Mouse (Mus musculus): ENCODE results near the gene Drc1. TPM values are rescaled to one million over a fixed set of nuclear protein-coding genes. Genes with fewer than 3 reads are reported as not detected.
A peak's percentile ranks its signal among the peaks of the same experiment; 100 is the strongest.

The Drc1 gene
- polyA plus RNA-seq, 1 experiment from 2014 or later: 1.8 TPM

DNA sequence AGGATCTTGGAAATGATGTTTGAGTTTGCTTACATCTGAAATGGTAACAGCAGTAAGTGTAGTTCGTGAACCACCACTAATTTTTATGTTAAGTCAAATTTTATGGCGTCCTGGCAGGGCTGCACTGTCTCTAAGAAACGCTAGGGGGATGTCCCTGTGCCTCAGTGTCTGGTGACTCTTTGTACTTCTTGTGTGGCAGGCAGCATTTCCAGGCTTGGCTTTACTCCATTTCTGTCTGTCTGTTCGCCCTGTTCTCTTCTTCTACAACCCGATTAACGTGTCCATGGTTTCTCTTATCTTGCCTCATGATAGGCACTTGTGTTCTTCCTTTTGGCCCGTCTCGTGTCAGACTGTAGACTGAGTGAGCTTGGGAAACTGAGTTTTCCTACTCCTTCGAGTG is 37.4 kb upstream of the Drc1 start:
- no peaks in the 10 kb centered on the region; the same call in 1 of the 2 replicates for H3K36me3 ChIP-seq (ENCODE audit: control insufficient read depth, insufficient read depth, low read length)
- H3K9ac ChIP-seq (ENCODE audit: low read depth, low read length): no peak overlapping the region
- no peaks in the 10 kb centered on the region for H3K27me3 ChIP-seq (replicated peaks; ENCODE audit: control insufficient read depth, insufficient read depth, low read length)
- no peak overlapping the region for H3K27ac ChIP-seq (ENCODE audit: low read length)
- H3K4me3 ChIP-seq (ENCODE audit: low read length): no peak overlapping the region
- WGBS: 57% methylated on average over 9 of the region's 9 CpGs
- no peak overlapping the region for H3K4me2 ChIP-seq (ENCODE audit: low read depth, low read length)
- no peak for ATAC-seq
- H3K9me3 ChIP-seq (ENCODE audit: control insufficient read depth, low read length): no peaks in the 10 kb centered on the region
- H3K4me1 ChIP-seq (ENCODE audit: control insufficient read depth, insufficient read depth, low read length): peaks cover 31% of the 10 kb centered on the region

GRCm38 (mm10) chr5:30245861-30246416 is 35.2 kb upstream of the Drc1 start:
- 83% methylated on average over 9 of the region's 9 CpGs for WGBS
- H3K27ac ChIP-seq (ENCODE audit: low read length): no peak overlapping the region
- ATAC-seq: no peak
- peaks cover 9% of the 10 kb centered on the region; the same call in 1 of the 2 replicates for H3K36me3 ChIP-seq (ENCODE audit: control insufficient read depth, insufficient read depth, low read length)
- H3K9me3 ChIP-seq (ENCODE audit: control insufficient read depth, low read length): no peaks in the 10 kb centered on the region
- no peak overlapping the region for H3K4me2 ChIP-seq (ENCODE audit: low read depth, low read length)
- H3K4me3 ChIP-seq (ENCODE audit: low read length): no peak overlapping the region
- no peak overlapping the region for H3K9ac ChIP-seq (ENCODE audit: low read depth, low read length)
- no peaks in the 10 kb centered on the region for H3K27me3 ChIP-seq (replicated peaks; ENCODE audit: control insufficient read depth, insufficient read depth, low read length)
- H3K4me1 ChIP-seq (ENCODE audit: control insufficient read depth, insufficient read depth, low read length): peaks cover 26% of the 10 kb centered on the region

GRCm38 (mm10) chr5:30247666-30248065 is 33.5 kb upstream of the Drc1 start:
- Histone ChIP-seq H3K4me3 (ENCODE audit: low read length) (no peak overlapping the region), H3K9ac (ENCODE audit: low read depth, low read length) (no peak overlapping the region), H3K9me3 (ENCODE audit: control insufficient read depth, low read length) (no peaks in the 10 kb centered on the region), H3K4me2 (ENCODE audit: low read depth, low read length) (no peak overlapping the region), H3K4me1 (ENCODE audit: control insufficient read depth, insufficient read depth, low read length) (peaks cover 14% of the 10 kb centered on the region), H3K27ac (ENCODE audit: low read length) (no peak overlapping the region), H3K36me3 (ENCODE audit: control insufficient read depth, insufficient read depth, low read length) (peaks cover 13% of the 10 kb centered on the region; the same call in 1 of the 2 replicates), H3K27me3 (replicated peaks; ENCODE audit: control insufficient read depth, insufficient read depth, low read length) (no peaks in the 10 kb centered on the region)
- 100% methylated on average over 1 of the region's 1 CpGs for WGBS
- ATAC-seq: no peak

- Histone ChIP-seq H3K27ac (ENCODE audit: low read length) (no peak overlapping the region), H3K9me3 (ENCODE audit: control insufficient read depth, low read length) (no peaks in the 10 kb centered on the region), H3K4me2 (ENCODE audit: low read depth, low read length) (no peak overlapping the region), H3K4me1 (ENCODE audit: control insufficient read depth, insufficient read depth, low read length) (no peaks in the 10 kb centered on the region), H3K4me3 (ENCODE audit: low read length) (no peak overlapping the region), H3K36me3 (ENCODE audit: control insufficient read depth, insufficient read depth, low read length) (peaks cover 11% of the 10 kb centered on the region), H3K27me3 (replicated peaks; ENCODE audit: control insufficient read depth, insufficient read depth, low read length) (no peaks in the 10 kb centered on the region), H3K9ac (ENCODE audit: low read depth, low read length) (no peak overlapping the region)
- no peak for ATAC-seq
- WGBS: 72% methylated on average over 12 of the region's 12 CpGs
Measured at GRCm38 (mm10) chr5:30255567-30256354, 25.4 kb upstream of the Drc1 start.

- Histone ChIP-seq H3K36me3 (ENCODE audit: control insufficient read depth, insufficient read depth, low read length) (peaks cover 11% of the 10 kb centered on the region), H3K4me2 (ENCODE audit: low read depth, low read length) (no peak overlapping the region), H3K4me3 (ENCODE audit: low read length) (no peak overlapping the region), H3K27me3 (replicated peaks; ENCODE audit: control insufficient read depth, insufficient read depth, low read length) (no peaks in the 10 kb centered on the region), H3K9me3 (ENCODE audit: control insufficient read depth, low read length) (no peaks in the 10 kb centered on the region), H3K9ac (ENCODE audit: low read depth, low read length) (no peak overlapping the region), H3K4me1 (ENCODE audit: control insufficient read depth, insufficient read depth, low read length) (no peaks in the 10 kb centered on the region), H3K27ac (ENCODE audit: low read length) (no peak overlapping the region)
- WGBS: 84% methylated on average over 7 of the region's 7 CpGs
- ATAC-seq: no peak
Measured at GRCm38 (mm10) chr5:30258776-30259175, 22.4 kb upstream of the Drc1 start.

DNA sequence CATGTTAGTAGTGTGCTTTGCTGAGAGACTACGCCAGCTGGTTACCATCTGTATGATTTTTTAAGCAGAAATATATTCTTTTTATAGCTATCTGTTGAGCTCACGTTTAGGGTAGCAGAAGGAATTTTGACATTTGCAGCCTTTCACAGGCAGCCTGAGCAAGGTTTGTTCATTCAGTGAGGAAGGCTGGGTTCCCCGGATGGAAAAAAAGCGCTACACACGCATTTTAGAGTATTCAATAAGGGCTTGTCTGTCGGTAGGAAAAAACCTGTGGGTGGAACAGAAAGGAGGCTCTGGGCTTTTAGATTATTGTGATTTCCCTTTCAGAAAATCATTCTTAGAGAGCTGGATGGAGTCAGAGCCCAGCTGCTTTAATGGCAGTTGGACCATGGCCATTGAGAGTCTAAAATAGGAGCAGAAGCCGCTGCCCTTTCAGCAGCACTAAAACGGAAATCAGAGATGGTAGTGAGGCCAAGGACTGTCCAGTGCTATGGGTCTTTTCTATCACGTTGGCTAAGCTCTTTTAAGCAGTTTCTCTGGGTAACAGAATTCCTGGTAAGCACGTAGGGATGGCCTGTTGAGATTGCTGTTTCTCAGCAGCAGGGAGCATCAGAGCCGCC is 10.5 kb upstream of the Drc1 start:
- Histone ChIP-seq H3K9me3 (ENCODE audit: control insufficient read depth, low read length) (no peaks in the 10 kb centered on the region), H3K4me2 (ENCODE audit: low read depth, low read length) (no peak overlapping the region), H3K27ac (ENCODE audit: low read length) (no peak overlapping the region), H3K4me3 (ENCODE audit: low read length) (no peak overlapping the region), H3K36me3 (ENCODE audit: control insufficient read depth, insufficient read depth, low read length) (peaks cover 7% of the 10 kb centered on the region), H3K4me1 (ENCODE audit: control insufficient read depth, insufficient read depth, low read length) (no peaks in the 10 kb centered on the region), H3K27me3 (replicated peaks; ENCODE audit: control insufficient read depth, insufficient read depth, low read length) (no peaks in the 10 kb centered on the region), H3K9ac (ENCODE audit: low read depth, low read length) (no peak overlapping the region)
- 62% methylated on average over 11 of the region's 11 CpGs for WGBS
- ATAC-seq: no peak

DNA sequence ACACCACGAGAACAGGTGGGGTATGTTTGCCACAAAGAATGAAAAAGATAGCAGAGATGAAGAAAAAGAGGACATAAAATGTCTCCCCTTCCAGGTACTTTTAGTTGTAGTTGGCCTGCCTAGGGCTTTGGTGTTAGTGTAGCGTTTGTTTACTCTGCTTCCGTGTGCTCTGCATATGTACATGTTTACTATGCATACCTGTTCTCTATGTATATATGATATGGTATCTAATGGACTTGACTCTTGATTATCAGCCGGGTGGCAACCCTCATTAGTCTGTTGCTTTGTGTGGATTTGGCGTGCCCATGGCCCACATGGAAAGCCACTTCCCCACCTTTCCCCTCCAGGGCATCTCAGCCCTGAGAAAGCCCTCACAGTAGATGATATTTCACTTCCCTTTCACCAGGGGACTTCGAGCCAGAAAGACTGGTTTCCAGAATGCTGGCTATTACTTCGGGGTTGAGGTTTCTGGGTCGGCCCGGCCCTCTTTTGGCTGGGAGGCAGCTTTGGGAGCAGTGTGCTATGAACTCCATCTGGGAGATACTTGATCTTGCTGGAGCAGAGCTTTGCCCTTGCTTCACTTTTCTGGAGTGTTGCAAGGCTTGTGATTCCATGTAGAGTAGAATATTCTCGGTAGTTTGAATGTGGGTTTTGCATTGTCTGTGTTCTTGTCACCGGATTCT is 9.4 kb upstream of the Drc1 start:
- H3K27ac ChIP-seq (ENCODE audit: low read length): no peak overlapping the region
- no peak overlapping the region for H3K4me2 ChIP-seq (ENCODE audit: low read depth, low read length)
- H3K4me1 ChIP-seq (ENCODE audit: control insufficient read depth, insufficient read depth, low read length): no peaks in the 10 kb centered on the region
- no peaks in the 10 kb centered on the region for H3K9me3 ChIP-seq (ENCODE audit: control insufficient read depth, low read length)
- 79% methylated on average over 11 of the region's 11 CpGs for WGBS
- no peak for ATAC-seq
- H3K4me3 ChIP-seq (ENCODE audit: low read length): no peak overlapping the region
- H3K27me3 ChIP-seq (replicated peaks; ENCODE audit: control insufficient read depth, insufficient read depth, low read length): no peaks in the 10 kb centered on the region
- no peak overlapping the region for H3K9ac ChIP-seq (ENCODE audit: low read depth, low read length)
- H3K36me3 ChIP-seq (ENCODE audit: control insufficient read depth, insufficient read depth, low read length): no peaks in the 10 kb centered on the region; the same call in 1 of the 2 replicates

GRCm38 (mm10) chr5:30276361-30276760 is 4.8 kb upstream of the Drc1 start:
- Histone ChIP-seq H3K27ac (ENCODE audit: low read length) (no peak overlapping the region), H3K36me3 (ENCODE audit: control insufficient read depth, insufficient read depth, low read length) (no peaks in the 10 kb centered on the region), H3K9me3 (ENCODE audit: control insufficient read depth, low read length) (no peaks in the 10 kb centered on the region), H3K4me3 (ENCODE audit: low read length) (no peak overlapping the region), H3K27me3 (replicated peaks; ENCODE audit: control insufficient read depth, insufficient read depth, low read length) (no peaks in the 10 kb centered on the region), H3K9ac (ENCODE audit: low read depth, low read length) (no peak overlapping the region), H3K4me1 (ENCODE audit: control insufficient read depth, insufficient read depth, low read length) (peaks cover 2% of the 10 kb centered on the region; the same call in 1 of the 2 replicates), H3K4me2 (ENCODE audit: low read depth, low read length) (no peak overlapping the region)
- WGBS: 90% methylated on average over 2 of the region's 2 CpGs
- ATAC-seq: no peak

DNA sequence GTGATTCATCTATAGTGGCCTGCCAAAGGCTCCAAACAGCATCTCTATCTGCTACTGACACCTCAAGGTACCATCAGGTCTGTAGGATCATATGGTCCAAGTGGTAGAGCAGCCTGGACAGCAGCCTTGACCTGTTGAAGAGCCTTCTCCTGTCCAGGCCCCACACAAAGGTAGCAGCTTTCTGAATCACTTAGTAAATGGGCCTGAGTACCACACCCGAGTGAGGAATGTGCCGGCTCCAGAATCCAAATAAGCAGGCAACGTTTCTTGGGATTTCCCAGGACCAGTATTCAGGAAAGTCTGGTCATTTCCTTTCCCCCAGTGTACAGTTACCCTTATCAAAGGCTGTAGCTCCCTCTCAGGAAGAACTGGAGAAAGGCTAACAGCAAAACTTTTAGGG is 2.2 kb upstream of the Drc1 start:
- no peaks in the 10 kb centered on the region for H3K9me3 ChIP-seq (ENCODE audit: control insufficient read depth, low read length)
- no peak overlapping the region for H3K4me3 ChIP-seq (ENCODE audit: low read length)
- WGBS: 41% methylated on average over 3 of the region's 3 CpGs
- H3K9ac ChIP-seq (ENCODE audit: low read depth, low read length): no peak overlapping the region
- ATAC-seq: peak; percentile 24; the same call in 1 of the 2 replicates
- H3K27ac ChIP-seq (ENCODE audit: low read length): peak overlapping the region; percentile 61; the same call in 1 of the 2 replicates
- peaks cover 2% of the 10 kb centered on the region; the same call in 1 of the 2 replicates for H3K4me1 ChIP-seq (ENCODE audit: control insufficient read depth, insufficient read depth, low read length)
- no peak overlapping the region for H3K4me2 ChIP-seq (ENCODE audit: low read depth, low read length)
- H3K27me3 ChIP-seq (replicated peaks; ENCODE audit: control insufficient read depth, insufficient read depth, low read length): no peaks in the 10 kb centered on the region
- no peaks in the 10 kb centered on the region for H3K36me3 ChIP-seq (ENCODE audit: control insufficient read depth, insufficient read depth, low read length)

All from intestine, embryonic 16.5 days (tissue).